Mouse (Mus musculus): ENCODE data around the gene Stab2.
A peak's percentile ranks its signal among the peaks of the same experiment; 100 is the strongest.

Stab2 gene

DNA sequence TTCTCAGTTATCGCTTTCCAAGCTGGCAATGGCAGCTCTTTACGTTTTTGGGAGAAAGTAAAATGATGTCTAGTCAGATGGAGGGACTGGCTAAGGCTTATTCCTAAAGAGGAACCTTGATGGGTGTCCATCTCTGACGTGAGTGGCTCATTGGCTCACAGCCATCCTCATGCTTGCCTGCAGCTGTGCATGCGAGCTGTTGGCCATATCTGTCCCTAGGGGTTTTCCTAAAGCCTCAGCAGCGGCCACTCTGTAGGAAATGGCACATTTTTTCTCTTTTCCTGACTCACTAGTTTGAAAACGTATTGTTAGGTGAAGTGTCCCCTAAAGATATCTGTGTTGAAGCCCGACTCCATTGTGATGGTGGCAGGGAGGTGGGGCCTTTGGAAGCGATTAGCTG lies 18.0 kb downstream of the Stab2 start:
- DNase-seq (ENCODE audit: low spot score) = no peak

DNA sequence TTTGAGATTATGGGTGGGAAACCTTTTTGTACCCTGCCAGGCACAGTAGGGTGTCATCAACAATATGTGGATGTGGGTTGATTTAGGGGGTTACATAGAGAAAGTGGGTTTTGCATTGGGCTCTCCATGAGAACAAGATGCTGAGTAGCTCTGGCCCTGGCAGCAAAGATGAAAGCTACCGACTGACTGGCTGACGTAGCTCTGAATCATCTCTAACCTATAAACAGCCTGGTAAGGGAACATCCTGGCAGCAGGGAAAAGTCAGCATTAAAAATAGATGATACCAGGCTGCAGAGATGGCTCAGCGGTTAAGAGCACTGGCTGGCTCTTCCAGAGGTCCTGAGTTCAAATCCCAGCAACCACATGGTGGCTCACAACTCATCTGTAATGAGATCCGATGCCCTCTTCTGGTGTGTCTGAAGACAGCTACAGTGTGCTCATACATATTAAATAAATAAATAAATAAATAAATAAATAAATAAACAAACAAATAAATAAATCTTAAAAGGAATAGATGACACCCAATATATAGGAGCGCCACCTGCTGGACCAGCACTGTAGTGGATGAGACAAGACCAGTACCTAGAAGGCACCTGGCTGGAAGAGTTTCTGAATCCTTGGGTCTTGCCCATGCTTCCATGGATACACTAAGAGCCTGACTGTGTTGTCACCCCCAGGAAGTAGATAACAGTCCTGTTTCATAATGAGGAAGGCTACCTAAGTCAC lies 31.7 kb downstream of the Stab2 start:
- no peak for DNase-seq (ENCODE audit: low spot score)

DNA sequence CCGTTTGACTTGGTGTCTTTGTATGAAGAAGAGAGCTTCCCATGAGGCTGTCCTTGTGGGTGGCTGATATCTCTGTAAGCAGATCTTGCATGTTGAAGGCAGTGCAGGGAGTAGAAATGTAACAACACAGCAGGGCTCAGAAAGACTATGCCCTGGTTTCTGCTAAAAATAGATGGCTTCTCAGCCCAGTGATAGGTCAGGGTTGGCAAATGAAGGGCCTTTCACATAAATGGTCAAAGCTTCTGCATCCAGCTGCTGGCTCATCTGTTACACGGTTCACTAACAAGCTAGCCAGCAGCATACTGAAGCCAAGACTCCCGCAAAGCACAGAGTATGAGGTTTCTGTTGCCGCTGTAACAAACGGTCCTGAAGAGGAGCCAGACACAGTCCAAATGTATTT lies 34.5 kb downstream of the Stab2 start:
- DNase-seq (ENCODE audit: low spot score) = no peak

DNA sequence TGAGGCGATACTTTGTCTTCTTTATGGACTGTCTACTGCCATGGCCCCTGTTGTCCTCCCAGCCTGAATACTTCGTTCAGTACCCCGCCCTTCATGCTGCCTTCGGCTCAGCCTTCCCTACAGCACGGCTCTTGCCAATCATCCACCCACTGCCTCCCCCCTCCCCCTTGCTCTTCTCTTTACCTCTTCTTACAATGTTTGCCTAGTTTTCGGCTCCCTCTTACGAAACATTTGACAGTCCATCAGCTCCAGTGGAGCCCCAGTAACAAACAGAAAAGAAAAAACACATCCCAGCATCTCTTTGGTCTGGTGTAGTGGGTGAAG lies 35.4 kb downstream of the Stab2 start:
- DNase-seq (ENCODE audit: low spot score) = no peak

DNA sequence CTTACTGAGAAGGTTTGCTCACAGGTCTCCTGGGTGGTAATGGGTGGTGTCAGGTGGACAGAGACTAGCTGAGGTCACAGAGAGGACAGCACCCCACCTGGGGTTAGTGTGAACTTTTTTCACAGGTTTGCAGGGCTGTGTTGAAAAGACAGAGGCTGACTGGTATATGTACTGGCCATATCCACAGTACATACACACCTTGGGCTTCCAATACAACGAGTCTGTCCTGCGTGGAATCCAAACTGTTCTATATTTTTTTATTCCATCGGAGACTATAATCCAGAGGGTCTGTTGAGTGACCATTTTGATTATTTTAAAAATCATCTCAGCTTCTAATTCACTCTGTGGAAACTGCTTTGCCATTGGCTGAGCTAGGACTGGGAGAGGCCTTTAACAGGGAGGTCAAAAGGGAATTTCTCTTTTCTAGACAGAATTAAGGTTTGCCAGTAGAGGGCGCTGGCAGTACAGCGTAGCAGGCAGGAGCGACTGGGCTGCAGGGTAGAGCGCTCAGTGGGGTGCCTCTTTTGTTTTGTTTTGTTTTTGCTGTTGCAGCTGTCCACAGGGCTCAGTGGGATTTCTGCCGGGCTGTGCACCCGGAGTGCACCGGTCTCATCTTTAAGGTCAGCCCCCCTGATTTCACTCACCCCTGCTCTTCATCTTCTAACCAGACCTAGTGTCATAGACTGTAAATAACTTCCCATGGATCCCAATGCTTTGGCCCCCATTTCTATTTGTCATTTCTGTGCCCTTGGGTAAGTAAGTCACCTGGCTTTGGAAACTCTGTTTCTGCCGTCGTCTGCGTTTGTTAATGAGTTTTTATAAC lies 35.9 kb downstream of the Stab2 start:
- DNase-seq (ENCODE audit: low spot score) = peak; percentile 89

DNA sequence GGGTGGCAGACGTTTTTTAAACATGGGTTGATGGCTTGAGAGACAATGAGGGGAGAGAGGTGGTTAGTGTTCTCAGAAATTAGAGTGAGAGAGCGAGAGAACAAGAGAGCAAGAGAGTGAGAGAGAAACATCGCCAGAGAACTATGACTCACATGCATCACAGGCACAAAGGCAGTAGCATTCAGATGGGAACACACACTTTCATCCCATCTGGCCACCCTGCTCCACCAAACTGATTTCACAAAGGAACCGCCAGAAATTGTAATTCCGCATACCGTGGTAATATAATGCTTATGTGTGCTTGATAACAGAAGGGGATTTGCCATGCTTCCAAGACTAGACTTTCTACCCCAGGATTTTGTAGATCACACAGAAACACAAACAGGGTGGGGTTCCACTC lies 38.5 kb downstream of the Stab2 start:
- DNase-seq (ENCODE audit: low spot score) = no peak

DNA sequence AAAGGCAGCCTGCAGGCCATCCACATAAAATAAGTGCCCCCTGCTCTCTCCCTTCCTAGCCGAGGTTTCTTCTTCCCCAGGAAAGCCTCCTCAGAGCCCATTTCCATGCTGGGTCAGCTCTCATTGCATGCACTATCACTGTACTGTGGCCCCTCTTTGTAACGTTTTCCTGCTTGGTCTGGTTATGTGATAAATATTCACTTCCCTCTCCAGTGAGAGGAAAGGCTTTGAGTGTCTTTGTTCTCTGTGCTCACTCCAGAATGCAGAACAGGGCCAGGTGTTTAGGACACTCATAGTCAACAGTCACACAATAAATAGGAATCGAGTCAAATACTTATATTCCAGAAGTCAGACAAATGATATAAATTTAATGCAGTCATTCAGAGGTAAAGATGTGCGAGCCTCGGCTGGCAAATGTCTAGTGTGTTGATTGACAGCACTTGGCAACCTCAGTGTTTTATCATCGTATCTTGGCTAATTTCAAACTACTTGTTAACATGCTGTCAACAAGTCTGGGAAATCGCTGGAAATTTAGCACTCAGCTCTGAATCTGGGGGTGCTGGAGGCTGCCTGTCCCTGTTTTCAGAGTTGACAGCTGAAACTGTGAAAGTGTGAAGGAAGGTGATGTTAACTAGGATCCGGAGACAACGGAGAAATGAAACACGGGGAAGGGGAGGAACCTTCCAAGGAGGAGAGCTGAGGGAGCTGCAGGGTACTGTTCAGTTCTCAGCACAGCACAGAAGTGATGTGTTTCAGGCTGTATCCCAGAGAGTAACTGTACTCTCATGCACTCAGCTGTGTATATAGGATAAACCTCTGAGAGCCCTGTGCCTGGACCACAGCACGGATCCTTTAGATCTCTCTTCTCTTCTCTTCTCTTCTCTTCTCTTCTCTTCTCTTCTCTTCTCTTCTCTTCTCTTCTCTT lies 46.0 kb downstream of the Stab2 start:
- DNase-seq (ENCODE audit: low spot score) = no peak

DNA sequence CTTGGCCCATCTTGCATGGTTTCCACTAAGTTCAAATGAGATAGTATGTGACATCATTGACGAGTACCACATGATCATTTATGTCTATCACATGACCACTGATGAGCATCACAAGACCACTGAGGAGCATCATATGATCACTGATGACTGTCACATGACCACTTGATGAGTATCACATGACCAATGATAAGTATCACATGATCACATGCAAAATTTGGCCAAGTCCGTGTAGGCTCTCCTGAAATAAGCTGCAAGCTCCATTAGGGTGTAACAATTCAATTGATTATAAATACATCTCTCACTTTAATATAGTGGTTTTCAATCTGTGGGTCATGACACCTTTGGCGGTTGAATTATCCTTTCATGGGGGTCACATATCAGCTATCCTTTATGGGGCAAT lies 52.5 kb downstream of the Stab2 start:
- no peak for DNase-seq (ENCODE audit: low spot score)

DNA sequence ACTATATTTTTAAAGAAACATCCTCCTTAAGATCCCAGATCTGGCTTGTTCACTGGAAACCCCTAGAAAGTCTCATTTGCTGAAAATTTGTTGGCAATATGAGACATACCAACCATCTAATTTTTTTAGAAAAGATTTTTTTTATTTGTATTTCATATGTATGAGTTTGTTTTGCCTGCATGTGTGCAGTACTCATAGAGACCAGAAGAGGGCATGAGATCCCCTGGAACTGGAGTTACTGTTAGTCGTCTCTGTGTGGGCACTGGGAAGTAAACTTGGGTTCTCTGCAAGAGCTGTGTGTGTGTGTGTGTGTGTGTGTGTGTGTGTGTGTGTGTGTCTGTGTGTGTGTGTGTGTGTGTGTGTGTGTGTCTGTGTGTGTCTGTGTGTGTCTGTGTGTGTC lies 55.1 kb downstream of the Stab2 start:
- DNase-seq (ENCODE audit: low spot score) = no peak

DNA sequence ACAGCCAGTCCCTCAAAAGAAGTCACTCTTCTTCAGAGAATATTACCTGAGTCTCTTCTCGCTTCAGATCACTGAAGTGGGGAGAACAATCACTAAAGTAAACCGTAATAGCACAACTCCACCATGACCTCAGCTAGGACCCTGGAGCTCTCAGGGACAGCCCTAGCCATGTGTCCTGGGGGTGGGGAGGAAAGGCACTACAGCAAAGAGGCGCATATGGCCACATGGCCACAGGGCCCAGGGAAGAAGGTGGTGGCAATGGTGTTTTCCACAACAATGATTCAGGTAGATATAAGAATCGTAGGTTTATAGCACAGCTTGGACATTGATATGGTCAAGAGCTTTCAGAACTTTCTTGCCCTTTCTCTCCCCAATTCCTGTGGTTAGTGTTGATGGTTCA lies 57.0 kb downstream of the Stab2 start:
- DNase-seq (ENCODE audit: low spot score) = no peak

DNA sequence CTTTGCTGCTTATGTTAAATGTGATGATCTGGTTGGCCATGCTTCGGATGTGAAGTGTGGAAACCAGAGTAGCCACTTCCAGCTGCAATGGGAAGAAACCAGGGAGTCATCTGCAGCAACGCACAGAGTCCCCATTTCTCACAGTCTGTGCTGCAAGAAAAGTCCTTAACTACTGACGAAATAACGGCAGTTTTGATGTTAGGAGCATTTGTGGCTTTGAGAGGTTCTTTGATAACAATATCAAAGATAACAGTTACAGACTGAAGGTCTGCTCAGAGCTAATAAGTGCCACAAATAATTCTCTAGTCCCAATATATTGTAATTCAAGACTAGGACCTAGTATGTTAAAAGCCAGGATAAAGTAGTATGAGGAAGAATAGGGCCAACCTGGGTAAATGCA lies 57.9 kb downstream of the Stab2 start:
- no peak for DNase-seq (ENCODE audit: low spot score)

DNA sequence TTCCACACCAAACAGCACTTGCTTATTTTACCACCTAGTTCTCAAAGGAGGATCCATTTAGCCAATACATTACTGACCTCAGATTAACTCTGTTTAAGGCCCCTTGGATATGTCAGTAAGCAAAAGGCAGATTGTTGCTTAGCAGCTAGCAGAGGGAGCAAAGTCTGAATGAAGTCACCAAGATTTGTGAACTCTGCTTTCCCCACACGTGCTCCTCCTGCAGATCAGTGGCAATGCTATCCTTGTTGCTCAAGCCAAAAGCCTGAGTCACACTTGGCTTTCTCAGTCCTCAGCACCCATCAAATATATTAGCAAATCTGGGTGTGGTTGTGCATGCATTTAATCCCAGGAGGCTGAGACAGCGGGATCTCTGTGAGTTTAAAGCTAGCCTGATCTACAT lies 60.3 kb downstream of the Stab2 start:
- no peak for DNase-seq (ENCODE audit: low spot score)

DNA sequence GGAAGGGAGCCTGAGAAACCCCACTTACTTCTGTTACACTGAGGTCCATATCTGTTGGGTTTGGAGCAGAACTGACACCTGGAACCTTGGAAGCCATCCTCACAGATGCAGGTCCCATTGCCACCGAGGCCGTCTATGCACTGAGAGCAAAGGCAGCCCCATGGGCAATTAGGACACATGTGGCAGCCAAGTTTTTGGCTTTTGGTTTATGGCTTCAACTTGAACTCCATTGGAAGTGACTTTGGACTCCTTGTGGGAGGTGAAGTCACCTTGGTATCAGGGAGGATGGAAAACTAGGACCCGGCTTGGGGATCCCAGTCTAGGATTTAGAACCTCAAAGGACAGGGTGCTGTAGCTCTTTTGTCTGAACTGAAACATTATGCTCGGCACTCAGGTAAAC lies 67.2 kb downstream of the Stab2 start:
- no peak for DNase-seq (ENCODE audit: low spot score)

DNA sequence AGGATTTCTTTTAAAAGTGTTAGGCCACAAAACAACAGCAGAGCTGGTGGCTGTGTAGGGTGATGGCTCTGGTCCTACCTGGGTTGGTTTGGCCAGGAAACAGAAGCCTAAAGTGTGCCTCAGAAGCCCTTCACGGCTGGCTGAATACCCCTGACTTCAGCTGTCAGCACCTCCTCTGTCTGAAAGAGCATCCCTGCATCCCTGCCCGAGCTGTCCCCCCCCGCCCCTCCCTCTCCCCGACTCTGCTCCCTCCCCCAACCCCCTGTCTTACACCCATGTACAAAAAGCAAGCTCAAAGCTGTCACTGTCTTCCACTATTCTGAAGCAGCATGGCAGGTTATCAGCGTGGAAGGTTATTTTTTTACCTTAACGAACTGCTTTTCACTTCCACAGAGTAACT lies 73.4 kb downstream of the Stab2 start:
- no peak for DNase-seq (ENCODE audit: low spot score)

DNA sequence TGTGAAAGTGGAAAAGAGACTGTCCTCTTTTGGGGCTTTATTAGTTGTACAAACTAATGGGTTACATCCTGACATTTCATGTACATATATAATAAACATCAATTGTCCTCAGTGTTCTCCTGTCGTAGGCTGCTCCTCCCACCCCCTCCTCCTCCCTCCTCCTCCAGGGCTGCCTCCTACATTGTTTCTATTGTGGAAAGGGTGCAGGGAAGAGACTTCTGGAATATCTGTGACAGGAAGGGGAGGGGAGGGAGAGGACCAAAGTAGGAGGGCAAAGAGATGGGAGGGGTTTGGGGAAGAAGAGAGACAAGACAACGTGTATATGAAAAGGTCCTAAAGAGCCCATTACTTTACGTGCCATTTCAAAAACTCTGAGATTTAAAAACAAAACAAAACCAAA lies 73.9 kb downstream of the Stab2 start:
- no peak for DNase-seq (ENCODE audit: low spot score)

DNA sequence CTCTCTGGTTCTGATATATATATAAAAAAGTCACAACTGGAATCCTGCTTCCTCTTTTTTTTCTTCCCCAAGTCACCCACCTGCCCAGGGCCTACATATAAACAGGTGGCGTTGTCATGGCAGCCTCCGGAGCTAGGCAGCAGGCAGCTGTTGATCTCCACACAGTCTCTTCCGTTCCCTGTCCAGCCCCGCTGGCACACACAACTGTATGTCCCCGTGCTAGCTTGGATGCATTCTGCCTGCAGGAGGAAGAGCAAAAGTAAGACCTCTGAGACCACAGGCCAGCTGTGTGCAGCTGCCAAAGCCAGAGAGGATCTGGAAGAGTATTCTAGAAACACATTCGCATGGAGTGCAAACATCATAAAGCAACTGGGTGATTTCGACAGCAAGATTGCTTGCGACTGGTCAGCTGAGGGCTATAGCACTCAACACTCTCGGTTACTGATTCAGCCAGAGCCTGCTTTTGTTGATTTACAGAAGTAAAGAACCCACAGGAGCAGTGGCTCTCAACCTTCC lies 74.6 kb downstream of the Stab2 start:
- no peak for DNase-seq (ENCODE audit: low spot score)

DNA sequence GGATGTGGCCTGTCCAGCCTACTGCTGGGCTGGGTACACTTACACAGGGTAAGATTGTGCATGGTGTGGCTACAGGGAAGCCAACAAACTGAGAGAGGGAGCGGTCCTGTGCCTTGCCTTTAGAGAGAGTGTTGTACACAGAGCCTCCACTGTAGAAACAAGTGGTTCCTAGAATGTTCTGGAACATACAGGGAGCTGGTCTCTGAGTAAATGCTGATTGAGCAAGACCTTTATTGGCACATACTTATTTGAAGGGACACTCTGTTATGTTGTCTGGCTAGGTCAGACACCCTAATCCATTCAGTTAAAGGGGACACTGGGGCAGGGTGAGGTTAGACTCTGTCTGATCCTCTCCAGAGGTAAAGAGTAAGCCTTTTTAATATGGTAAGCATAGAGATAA lies 84.2 kb downstream of the Stab2 start:
- DNase-seq (ENCODE audit: low spot score) = no peak

DNA sequence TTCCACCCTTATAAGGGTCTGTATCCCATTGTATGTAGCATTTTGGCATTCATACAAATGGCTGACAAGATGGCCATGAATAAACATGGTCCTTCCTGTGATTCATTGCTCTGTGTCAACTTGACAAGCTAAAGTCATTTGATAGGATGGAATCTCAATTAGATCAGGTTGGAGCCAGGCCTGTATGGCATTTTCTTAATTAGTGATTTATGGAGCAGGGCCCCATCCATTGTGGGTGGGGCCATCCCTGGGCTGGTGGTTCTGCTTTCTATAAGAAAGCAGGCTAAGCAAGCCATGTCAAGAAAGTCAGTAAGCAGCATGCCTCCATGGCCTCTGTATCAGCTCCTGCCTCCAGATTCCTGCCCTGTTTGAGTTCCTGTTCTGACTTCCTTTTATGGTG lies 92.2 kb downstream of the Stab2 start:
- DNase-seq (ENCODE audit: low spot score) = no peak

DNA sequence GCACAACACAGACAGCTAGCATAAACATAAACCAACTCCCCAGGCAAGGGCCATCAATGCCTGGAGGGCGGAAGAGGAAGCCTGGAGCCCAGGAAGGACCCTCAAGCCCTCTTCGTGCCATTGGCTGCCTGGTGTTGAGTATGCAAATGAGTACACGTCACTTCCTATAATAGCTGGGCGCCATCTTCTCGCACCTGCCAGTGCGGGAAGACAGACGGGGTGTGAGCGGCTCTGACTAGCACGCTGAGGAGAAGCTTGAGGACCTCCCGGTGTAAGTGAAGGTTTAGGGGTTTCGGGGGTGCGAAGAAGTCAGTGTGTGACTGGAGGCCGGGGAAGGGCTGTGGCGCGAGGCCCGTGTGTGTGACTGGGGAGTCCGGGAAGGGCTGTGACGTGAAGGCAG lies 99.3 kb downstream of the Stab2 start:
- DNase-seq (ENCODE audit: low spot score) = no peak

DNA sequence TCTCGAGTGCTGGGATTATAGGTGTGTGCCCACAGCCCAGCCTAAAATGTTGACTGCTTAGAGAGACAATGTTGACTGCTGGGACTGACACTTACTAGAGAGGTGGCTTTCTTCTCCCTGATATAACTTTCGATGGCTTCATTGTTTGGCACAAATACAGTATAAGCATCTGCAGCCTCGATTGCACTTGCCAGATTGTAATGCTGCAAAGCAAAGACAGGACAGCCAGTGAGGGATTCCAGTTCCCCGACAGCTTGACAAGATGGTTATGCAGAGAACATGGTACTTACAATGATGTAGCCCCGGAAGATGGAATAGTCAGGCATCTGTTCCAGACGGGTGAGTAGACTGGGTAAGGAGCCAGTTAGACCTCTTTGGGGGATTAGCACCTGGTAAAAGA lies 100.8 kb downstream of the Stab2 start:
- DNase-seq (ENCODE audit: low spot score) = no peak

DNA sequence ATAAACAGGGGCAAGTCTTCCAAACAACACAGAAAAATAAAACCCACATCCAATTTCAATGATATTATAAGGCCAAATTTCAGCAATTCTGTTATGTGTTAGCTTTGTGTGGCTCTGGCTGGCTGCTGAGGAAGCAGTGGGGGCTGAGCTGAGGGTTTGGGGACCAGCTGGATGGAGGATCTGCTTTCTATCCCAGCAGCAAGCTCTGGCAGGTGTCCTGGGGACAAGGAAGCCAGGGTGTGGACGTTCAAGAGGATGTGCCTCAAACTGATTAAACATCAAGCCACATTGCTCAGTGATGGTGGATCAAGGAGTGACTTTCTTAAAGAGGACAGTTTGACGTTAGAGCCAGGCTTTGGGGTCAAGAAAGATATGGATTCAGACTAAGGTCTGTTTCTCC lies 112.3 kb downstream of the Stab2 start:
- DNase-seq (ENCODE audit: low spot score) = no peak

DNA sequence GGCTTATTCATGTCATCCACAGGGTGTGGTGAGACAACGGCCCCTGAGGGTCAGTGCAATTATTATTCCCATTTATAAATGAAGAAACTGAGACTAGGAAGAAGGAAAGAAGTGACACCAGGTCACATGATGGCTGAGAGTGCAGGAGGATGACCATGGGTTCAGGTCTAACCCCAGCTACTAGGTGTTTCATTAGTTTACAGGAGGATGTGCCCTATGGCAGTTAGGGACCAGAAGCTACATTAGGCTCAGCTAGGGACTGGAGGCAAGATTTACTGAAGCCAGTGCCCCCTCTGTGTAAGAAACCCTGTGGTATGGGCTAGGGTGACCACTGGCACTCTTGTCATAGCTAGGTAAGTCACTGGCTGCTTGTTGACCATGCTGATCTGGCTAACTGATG lies 116.8 kb downstream of the Stab2 start:
- no peak for DNase-seq (ENCODE audit: low spot score)

Data from embryo, embryonic 10 days (tissue).